Mouse (Mus musculus) layer of hippocampus, adult 9-11 months (tissue): Measurements from ENCODE around the gene Tspan6.
A peak's percentile ranks its signal among the peaks of the same experiment; 100 is the strongest.

Source experiments
- DNase-seq: peaks from one replicate; pipeline ENCODE4 v3.0.0; 2022

Tspan6 gene

GRCm38 (mm10) chrX:133898014-133898542 is at the start of gene Tspan6:
Gene Tspan6, minus strand, starts transcription at chrX:133898429.
- DNase-seq = peak; percentile 69

GRCm38 (mm10) chrX:133947427-133947826 is 49.2 kb upstream of the Tspan6 start:
- peak; percentile 14 for DNase-seq

- no peak for DNase-seq
These were observed 41.3 kb upstream of the Tspan6 start for GRCm38 (mm10) chrX:133939561-133939960.

- DNase-seq = no peak
These were observed 38.5 kb upstream of the Tspan6 start for GRCm38 (mm10) chrX:133936605-133937225.

- DNase-seq = peak; percentile 3
These were observed 33.2 kb upstream of the Tspan6 start for GRCm38 (mm10) chrX:133931302-133932013.

DNA sequence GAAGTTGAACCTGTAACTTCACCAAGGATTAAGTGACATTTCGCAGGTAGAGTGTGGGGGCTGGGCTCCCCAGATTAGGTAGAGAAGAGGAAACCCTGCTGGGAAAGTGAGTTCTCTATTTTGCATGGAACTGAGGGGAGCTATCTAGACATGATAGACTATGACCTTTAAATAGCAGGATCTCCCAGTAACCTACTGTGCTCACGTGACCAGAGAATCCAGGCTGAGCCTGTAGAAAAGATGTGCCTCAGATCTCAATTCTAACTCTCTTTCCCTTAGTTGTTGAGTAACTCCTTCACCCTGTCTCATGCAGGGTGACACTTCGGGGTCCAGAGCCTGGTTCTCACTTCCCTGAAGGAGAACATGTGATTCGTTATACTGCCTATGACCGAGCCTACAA is 28.5 kb upstream of the Tspan6 start:
- DNase-seq = no peak

- no peak for DNase-seq
These were observed 23.0 kb upstream of the Tspan6 start for GRCm38 (mm10) chrX:133921187-133921586.

GRCm38 (mm10) chrX:133914219-133914618 is 16.0 kb upstream of the Tspan6 start:
- DNase-seq = no peak

DNA sequence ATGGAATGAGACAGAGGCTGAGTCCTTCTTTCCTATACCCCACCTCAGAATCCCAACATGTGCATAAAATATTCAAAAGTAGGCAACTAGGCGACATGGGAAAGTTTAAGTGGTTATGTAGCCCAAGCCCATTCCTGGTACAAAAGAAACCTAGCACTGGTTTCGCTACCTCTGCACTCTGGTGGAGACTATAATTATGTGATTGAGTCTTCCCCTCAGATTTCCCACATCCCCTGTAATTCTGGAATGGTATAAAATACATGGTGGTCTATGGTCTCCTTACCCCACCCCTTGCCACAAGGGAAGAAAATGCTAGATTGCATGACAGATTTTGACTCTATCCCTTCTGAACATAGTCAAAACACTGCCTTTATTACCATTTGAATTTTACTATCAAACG is 14.8 kb upstream of the Tspan6 start:
- DNase-seq = no peak

DNA sequence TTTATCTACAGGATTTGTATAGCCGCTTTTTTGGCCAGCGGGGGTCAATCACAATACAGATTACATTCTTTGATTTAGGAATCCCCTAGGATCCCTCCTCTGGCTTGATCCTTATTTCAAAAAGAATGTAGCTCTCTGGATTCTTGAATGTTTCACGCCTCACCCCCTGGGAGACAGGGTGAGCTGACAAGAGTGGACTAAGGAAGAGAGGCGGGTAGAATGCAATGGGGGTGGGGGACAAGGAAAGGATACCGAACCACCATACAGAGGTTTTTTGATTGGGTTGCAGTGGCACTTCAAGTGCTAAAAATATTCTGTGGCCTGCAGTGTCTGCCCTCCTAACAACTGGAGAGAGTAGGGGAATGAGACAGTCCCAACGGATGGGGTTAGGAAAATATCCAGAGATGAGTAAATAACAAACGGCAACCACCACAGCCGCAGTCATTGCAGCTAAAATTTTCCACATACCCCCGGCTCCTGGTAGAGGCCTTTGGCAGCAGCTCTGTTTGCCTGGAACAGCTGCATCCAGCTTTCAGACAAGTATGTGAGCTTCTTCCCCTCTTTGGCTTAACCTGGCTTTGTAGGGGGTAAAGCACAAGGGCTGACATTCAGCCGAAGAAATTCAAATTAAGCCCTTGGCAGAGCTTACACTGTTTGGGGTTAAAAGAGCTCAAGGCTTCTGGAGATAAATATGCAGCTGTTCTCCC is 13.3 kb upstream of the Tspan6 start:
- no peak for DNase-seq

DNA sequence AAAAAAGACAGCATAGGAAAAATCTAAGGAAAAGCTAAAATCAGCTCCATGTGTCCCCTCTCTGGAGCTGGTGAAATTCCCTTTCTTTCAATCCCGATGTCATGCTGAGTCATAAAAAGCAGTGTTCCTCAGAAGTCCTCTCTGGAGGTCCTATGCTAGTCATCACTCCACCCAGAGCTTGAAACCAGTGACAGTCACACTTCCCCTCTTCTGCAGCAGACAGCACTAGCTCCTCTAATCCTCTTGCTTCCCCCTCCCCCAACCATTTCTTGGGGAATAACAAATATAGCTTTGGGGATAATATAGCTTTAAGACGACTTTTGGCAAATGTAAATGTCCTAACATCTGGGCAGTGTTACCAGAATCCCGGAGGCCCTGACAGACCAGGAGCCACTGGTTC is 10.0 kb upstream of the Tspan6 start, which contains the start of gene Srpx2:
TSS of gene Srpx2 (plus strand) at position 166 of the 400 bp plus-strand sequence.
- DNase-seq = no peak

DNA sequence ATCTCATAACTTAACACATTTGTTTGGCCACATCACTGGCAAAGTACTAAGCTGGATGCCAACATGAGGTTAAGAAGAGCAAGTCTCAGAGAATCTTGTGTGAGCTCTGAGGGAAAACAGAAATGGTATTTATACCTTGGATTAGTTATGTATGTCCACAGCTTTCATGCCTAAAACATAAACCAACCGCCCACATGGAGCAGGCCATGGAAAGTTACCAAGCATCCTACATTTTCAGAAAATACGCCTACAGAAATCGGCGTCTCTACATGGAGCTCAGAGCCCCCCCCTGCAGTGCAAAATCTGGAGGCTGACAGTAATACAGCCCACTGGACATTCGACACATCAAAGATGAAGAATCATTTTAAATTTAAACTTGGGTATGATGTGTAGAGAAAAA is 10.1 kb downstream of the Tspan6 start:
- DNase-seq = no peak

GRCm38 (mm10) chrX:133887308-133887707 is 10.9 kb downstream of the Tspan6 start:
- DNase-seq = no peak

DNA sequence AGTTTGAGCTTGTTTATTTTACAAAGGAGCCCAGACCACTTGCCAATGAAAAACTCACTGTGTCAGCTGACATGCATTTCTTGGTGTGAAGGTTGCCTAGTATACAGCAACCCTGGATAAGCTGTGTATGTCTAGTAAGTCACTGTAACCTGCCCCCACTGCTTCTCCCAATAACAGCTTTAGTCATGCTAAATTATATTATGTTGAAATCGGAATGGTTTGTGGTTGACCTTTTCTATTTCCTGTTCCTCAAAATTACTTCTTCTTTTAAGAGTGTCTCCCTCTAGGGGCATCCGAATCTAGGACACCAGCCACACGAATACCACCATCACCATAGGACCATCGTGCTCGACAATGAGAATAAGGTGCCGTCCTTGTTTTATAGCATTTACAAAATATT is 28.5 kb downstream of the Tspan6 start:
- no peak for DNase-seq

DNA sequence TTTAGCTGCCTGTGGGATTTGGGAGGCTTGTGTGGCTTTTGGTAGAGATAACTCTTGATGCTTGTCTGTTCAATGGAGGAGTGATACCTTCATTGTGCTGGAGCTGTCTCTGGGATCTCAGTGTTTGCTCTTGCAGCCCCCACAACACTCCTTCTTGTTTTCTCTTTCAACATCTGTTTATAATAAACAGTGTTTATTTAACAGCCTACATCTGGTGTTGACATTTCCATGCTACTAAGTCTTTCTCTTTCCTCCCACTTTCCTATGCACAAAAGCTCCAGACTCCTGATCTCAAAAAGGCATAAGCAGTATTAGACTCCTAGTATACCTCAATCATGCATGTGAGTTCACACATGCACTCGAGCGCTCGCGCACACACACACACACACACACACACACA is 44.6 kb downstream of the Tspan6 start:
- no peak for DNase-seq

DNA sequence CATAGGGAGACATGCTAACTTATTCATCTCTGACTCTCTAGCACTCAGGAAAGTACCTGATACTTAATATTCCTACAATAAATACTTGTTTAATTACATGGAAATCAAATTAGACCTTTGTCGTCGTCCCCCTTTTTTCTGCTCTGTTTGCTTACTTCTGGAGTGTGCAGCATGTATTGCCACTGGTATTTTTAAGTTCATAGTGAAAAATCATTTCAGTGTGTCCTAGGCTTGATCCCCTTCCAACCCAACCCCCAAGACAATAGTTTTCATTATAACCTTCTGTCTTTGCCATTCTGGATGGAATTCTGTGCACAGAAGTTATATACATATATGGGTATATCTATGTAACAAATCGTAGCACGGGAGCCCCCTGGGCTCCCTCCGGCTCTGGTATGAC is 47.5 kb downstream of the Tspan6 start, which contains the start of gene Tnmd:
TSS of gene Tnmd (plus strand) at position 301 of the 400 bp plus-strand sequence.
- DNase-seq = no peak
